Mouse (Mus musculus) layer of hippocampus, postnatal 14 days (tissue): Measurements from ENCODE around the gene Cpeb2. TPM values are rescaled to one million over a fixed set of nuclear protein-coding genes. Genes with fewer than 3 reads are reported as not detected.

Experiments used
- DNase-seq, 2 experiments: peaks; one replicate each; pipeline ENCODE4 v3.0.0; 2021 to 2022; ENCODE audit warnings: low spot score in 2 of 2, mixed read lengths in 1 of 2
- long read RNA-seq, 2 experiments: library from polyadenylated mRNA; stranded (forward); transcript quantifications; one replicate each; pipeline ENCODE4 v2.0.0; 2021
- total RNA-seq, 2 experiments: library from RNA; stranded (reverse); gene quantifications; 2 replicates each; pipeline ENCODE4 v1.2.3; 2021

Gene Cpeb2
- 10 to 100 TPM; 52.4 to 57.3 TPM for total RNA-seq
- long read RNA-seq, experiment 1, full-length matches to known transcripts = 5 of 12 reads
- long read RNA-seq, experiment 1, partial matches to known transcripts = 4 of 12 reads
- long read RNA-seq, experiment 1, other reads (novel, unspliced or antisense) = 3 of 12 reads
- long read RNA-seq, experiment 2, full-length matches to known transcripts = 6 of 16 reads
- long read RNA-seq, experiment 2, partial matches to known transcripts = 7 of 16 reads
- long read RNA-seq, experiment 2, other reads (novel, unspliced or antisense) = 3 of 16 reads

GRCm38 (mm10) chr5:43232480-43233315 is at the start of gene Cpeb2:
TSS of gene Cpeb2 (plus strand) at chr5:43233170.
- DNase-seq = peak; percentile 91 to 94

DNA sequence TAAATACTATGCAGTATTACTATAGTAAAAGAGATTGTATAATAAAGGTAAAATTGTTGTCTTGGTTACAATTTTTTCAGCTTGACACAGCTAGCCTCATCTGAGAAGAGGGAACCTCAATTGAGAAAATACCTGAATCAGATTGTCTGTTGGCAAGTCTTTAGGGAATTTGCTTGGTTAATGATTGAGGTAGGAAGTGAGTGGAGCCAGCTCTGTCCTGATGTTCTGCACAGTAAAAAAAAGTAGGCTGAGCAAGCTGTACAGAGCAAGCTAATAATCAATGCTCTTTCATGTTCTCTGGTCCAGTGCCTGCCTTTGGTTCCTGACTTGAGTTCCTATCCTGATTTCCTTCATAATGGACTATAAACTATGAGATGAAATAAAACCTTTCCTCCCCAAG is 49.4 kb upstream of the Cpeb2 start:
- no peak for DNase-seq

DNA sequence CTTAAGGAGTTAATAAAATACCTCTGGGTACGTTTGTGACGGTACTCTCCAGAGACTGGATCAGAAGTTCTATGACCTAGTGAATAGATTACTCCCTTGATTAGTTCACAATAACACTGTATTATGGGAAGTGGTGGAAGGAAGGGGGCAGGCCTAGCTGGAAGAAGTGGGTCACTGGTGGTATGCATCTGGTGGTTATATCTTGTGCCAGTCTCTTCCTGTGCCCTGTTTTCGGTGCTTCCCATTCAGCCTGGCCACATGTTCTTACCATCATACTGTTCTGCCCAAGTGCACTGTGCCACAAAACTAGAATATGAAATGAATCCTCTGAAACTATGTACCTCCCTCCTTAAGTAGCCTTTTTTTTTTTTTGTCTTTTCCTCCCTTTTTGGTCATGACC is 48.1 kb upstream of the Cpeb2 start:
- no peak for DNase-seq

DNA sequence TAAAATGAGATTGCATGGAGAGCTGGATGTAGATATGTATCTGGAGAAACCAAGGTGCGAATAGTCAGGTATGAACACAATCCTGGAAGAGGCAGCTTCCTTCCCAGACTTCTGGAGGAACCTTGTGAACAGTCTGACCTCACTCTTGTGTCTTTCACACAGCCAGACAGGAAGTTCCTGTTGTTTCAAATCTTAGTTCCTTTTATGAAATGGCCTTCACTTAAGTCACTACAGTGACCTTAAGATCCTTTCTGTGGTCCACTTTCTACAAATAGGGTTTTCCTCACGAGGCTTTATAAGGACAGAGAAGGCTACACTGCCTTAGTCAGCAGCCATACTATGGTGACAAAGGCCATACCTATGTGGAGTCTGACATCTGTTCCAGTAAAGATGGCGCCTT is 47.5 kb upstream of the Cpeb2 start:
- DNase-seq = no peak

DNA sequence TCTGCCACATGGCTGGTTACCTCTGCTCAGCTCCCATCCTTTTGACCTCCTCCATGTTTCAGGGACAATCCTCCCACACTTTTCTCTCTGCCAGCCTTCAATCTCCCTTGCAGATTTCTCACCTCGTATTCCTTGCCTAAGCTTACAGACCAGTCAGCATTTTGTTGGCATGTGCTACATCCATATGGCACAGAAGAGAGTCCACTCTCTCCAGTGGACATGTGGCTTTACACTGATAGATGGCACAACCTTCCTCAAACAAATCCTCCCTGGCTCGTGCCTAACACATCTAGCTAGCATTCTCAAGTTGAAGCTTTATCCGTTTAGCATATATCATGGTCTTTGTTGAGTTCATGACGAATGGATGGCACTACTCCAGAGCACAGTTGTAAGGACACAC is 32.3 kb upstream of the Cpeb2 start:
- no peak for DNase-seq

- no peak for DNase-seq
Observed at GRCm38 (mm10) chr5:43206495-43207053, 26.4 kb upstream of the Cpeb2 start.

DNA sequence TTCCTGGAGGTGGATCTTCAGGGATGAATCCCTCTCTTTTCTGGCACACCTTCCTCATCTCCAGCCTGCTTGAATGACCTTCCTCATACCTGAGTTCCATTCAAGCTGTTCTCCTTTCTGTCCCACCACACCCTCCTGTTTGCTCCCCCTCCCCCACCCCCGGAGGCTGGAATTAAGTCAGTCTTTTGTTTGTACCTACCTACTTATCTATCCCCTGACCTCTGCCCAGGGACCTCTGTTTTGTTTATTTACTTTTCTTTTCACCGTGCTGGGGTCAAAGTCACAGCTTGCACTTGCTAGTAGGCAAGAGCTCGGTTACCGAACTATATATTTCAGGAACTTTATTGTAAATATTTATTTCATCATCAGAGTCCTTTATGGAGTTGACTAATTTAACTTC is 15.5 kb upstream of the Cpeb2 start:
- no peak for DNase-seq

- no peak for DNase-seq
Observed at GRCm38 (mm10) chr5:43217987-43218846, 14.8 kb upstream of the Cpeb2 start.

GRCm38 (mm10) chr5:43218847-43219132 is 14.2 kb upstream of the Cpeb2 start:
- DNase-seq = no peak

DNA sequence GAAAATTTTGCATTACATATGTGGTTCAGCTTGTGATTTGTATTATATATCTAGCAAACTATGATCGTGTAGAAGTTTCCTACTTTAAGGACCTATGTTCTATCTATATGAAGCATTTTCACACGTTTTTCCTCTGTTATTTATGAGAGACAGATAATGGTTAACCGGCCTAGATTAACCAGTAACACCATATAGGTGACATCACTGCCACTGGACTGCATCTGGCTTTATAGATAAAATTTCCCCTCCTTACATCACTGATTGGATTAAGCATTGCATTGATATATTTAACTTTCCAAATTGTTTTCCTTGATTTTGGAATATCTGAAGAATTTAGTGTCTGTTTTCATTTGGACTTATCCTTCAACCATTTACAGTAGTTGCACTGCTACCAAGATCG is 9.6 kb upstream of the Cpeb2 start:
- DNase-seq = no peak

GRCm38 (mm10) chr5:43224245-43224644 is 8.7 kb upstream of the Cpeb2 start:
- no peak for DNase-seq

GRCm38 (mm10) chr5:43226160-43226559 is 6.8 kb upstream of the Cpeb2 start:
- no peak for DNase-seq

- no peak for DNase-seq
Observed at GRCm38 (mm10) chr5:43227607-43228006, 5.4 kb upstream of the Cpeb2 start.

DNA sequence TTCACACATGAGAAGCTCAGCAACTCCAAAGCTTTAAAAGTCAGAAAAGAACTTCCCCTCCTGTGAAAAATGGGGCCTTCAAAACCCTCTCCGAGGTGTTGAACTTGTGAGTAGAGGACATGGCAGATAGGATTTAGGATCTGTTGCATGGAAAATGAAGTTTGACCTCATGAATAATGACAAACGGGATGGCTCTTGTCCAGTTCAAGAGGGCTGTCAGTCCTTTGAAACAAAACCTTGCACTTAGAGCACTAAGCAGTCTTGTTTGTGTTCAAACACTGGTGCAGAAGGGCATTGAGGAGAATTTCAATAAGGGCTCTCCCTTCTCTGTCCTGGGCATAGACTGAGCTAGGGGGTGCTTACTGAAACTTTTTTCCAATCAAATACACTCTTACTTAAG is 1.9 kb upstream of the Cpeb2 start:
- DNase-seq = no peak

GRCm38 (mm10) chr5:43232149-43232479 is 856 bp upstream of the Cpeb2 start:
- no peak for DNase-seq

DNA sequence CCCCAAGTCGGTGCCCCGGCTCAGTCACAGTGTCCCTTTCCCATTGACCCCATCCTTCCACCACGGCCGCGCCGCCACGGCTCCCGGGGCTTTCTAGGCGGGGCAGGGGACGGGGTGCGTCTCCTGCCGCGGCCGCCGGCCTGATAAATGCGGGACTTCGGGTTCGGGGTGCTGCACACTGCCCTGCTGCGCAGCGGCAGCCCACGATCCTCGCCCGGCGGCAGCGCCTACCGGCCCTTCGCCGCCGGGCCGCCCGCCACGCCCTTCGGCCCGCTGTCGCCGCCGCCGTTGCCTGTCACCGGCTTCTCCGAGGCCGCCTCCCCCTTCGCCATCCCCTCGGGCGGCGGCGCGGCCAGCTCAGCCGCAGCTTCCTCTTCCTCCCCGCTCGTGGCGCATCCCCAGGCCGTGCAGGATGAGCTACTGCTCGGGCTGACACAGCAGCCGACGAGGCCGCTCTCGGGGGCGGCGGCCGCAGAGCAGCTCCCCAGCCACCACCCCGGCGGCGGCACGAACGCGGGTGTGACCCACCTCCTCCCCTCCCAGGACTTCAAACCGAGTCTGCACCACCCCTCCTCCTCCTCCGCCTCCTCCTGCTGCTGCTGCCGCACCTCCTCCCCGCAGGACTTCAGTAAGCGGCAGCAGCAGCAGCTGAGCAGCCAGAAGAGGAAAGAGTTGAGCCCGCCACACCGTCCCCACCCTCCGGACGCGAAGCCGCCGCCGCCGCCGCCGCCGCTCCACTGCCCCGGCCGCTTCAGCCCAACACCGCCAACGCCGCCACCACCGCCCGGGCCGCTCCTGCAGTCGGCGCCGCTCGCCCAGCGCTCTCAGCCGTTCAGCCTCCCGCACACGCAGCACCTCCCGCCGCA is 579 bp downstream of the Cpeb2 start:
- peak; percentile 78 to 79 for DNase-seq

DNA sequence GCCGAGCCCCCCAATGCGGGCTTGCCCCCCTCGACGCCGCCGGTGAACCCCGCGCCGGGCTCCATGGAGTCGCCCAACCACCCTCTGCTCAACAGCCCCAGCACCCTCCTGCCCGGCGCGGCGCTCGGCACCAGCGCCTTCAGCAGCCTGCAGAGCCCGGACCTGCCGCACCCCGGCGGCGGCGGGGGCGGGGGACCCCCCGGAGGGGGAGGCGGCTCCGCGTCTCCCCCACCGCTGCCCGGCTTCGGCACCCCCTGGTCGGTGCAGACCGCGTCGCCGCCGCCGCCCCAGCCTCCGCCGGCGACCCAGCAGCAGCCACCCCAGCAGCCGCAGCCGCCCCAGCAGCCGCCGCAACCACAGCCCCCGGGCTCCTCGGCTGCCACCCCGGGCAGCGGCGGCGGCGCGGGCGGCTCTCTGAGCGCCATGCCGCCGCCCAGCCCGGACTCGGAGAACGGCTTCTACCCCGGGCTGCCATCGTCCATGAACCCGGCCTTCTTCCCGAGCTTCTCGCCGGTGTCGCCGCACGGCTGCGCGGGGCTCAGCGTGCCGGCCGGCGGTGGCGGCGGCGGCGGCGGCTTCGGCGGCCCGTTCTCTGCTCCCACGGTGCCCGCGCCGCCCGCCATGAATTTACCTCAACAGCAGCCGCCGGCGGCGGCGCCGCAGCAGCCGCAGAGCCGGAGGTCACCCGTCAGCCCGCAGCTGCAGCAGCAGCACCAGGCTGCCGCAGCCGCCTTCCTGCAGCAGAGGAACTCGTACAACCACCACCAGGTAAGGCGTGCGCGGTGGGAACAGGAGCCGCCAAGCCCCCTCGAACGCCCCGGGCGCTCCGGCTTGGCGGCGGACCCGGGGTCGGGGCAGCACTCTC is 1.6 kb downstream of the Cpeb2 start:
- DNase-seq = peak; percentile 31 to 50

DNA sequence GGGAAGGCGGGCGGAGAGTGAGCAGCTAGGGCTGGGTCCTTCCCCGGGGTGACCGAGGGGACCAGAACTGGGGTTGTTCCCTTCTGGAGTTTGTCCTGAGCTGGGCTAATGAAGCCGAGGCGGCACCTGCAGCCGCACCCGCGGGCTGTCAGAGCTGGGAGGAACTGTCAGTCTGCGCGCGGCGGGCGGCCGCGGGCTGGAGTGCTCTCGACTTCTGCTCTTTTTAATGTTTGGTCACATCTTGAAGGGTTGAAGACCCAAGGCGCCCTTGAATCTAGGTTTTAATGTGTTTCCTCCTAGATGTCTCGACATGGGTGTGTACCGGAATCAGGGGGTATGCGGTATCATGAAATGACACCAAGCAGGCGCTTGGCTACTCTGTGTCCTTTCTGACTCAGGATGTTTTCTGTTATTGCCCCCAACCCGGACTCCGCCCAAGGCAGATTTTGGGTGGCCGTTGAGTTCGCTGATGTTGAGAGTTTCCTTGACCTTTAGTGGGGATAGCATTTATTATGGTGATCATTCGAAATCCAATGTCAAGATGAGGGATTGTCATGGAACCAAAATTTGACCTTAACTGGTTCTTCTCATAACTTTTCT is 2.3 kb downstream of the Cpeb2 start:
- peak in 1 of 2 experiments; percentile 39 for DNase-seq

DNA sequence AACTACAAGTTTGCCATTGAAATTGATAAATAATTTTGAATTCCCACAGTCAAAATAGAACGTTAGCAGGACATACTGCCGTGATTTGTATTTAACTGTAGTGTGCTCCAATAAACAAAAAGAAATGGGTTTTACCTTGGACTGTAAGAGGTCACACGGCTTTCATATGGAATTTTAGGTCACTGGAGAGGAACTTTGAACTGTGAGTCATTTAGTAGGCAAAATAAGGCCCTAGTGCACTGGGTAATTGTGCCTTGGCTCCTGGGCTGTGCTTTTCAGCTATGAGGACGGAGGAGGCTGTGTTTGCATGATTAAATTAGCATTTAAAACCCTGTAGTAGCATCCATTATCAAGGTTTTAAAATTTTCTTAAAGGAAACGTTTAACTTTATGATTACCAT is 3.0 kb downstream of the Cpeb2 start:
- no peak for DNase-seq
